Mouse (Mus musculus): ENCODE data around the gene Olfr552.
"Not testable (repeated sequence)": the region's sequence is repeated elsewhere in the genome, so short reads cannot be mapped to it uniquely, and the experiment has no call there.

Olfr552 gene

DNA sequence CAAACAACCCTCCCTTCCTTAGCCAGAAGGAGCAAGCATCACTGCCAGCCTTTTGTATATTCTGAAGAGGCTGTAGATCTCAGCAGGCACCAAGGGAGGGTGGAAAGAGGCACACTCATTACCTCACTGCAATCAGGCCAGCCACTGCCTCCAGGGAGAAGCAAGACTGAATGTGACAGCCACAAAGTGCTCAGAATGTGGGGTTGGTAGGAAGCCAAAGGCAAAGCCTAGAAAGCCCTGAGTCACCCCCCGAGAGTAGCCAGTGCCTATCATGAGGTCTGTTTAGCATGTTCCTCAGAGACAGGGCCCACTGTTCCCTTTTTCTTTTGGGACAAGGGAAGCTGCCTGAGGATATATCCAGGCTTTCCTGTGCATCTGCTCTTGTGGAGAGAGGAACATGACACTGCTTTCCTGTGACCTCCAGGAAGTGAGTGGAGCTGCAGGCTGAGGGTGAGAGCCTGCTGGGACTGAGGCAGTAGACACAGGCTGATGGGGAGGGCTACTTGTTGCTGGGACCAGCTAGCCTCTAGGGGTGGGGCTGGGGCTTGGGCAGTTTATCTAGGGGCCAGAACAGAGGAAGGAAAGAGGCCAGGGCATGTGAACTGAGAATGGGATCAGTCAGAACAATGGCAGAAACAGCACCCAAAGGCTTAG, at the start of gene Olfr552:
TSS of gene Olfr552 (plus strand) at position 393 of the 654 bp plus-strand sequence.
- no peak for DNase-seq (ENCODE audit: low read depth, low spot score)

DNA sequence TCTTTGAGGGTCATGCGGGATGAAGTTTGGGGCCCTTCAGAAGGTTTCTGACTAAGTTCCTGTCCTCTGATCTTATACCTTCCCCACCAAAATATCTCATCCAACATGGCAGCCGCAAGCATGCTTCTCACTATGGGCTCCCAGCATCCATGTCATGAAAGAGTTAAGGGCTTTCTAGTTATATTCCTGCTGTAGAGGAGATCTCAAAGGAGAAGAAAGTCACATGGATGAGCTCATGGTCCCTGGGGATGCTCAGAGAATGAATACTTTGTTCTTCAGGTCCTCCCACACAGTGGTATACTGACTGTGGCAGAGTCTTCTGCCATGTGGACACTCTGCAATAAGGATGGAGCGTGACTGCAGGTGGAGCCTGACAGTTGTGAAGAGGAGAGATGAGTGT, 48.0 kb upstream of the Olfr552 start, which contains the start of gene Olfr549:
TSS of gene Olfr549 (plus strand) at position 301 of the 400 bp plus-strand sequence.
- no peak for DNase-seq (ENCODE audit: low read depth, low spot score)

DNA sequence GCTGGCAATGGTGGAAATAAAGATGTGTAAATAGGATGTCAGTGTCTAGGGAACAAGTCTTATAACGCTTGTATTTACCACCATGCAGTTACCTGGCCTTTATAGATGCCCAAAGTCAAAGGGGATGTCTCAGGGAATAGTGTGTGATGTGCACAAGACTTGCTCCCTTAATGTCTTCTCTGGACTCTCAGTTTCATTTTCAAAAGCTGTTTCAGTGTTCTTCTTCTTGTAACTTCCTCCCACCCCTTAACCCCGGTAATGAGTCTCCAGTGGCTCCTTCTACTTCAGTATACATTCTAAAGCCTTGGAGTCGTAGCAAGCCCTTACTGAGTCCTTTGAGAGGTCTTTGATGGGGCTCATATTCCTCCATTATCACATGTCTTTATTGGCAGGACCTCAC, 44.3 kb upstream of the Olfr552 start:
- DNase-seq (ENCODE audit: low read depth, low spot score) = no peak

DNA sequence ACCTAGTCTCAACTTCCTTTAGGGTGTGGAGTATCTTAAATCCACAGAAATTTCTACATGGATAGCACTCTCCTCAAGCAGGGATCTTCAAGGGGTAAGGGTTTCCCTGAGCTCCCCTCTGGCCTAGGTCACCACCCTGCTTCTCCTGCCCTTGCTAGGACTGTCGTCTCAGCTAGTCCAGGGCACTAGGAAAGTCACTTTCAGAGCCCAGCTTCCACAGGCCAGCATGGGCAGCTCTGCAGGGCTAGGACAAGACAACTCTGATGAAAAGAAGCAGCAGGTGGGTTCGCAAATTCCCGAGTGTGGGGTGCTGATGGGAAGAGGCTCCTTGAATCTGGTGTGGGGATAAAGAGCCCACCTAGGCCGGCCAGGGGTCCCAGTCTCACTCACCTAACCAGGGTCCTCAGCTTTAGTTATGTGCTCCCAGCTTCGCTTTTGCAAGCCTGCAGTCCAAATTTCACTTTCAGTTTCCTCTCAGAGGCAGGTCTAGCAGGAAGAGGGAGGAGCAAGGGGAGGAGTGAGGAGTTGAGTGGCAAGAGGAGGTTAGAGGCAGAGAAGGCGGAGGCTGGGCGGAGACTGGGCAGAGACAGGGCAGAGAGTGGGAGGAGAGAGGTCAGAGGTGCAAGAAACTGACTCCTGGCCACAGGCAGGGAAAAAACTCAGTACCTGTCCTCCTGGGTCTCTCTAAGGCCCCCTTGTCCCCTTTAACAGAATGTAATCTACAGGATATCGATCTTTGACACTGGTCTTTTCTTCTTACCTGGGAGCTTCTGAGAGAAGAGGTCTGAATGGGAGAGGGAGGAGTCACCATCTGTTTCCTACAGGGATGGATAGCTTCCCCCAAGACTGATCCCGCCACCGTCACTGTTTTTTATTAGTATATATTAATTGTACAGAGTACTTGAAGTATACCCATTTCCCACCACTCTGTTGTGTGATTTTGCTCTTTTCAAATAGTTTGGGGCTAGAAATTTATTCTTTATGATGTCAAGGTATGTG, 32.3 kb upstream of the Olfr552 start, which contains the start of gene Trim21:
TSS of gene Trim21 (minus strand) at position 488 of the 999 bp plus-strand sequence.
- DNase-seq (ENCODE audit: low read depth, low spot score) = peak; percentile 65

DNA sequence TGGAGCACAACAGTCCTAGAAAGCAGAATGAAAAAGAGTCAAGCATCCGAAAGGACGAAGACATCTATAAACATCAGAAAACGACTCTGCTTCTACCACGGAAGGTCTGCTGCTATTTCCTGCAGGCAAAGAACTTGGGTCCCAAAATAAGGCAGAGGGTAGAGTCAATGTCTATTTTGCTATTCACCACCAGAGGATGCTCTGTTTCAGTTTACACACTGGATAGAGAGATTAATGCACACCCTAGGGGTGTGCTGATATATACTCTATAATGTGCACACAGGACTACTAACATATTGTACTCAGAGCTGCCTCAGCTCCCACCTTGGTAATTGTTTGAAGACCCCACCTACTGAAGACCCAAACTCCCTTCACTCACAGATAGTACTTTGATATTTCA, 31.4 kb upstream of the Olfr552 start:
- DNase-seq (ENCODE audit: low read depth, low spot score) = no peak

DNA sequence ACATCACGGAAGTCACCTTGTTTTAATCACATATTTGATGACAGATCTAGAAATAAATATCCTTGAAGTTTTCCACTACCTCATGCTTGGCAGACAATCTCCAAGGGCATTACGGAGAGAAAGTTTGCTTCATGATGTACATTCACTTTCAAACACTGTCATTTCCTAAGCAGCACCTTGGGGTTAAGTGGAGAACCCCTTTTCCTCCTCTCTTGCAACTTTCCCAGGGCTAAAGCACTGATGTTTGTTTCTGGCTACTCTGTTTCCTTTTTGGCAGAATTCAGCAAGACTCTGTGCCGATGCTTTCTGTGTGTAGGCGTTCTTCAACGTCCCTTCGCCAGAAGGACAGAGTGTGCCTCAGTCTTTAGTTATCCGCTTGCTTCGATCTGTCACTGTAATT, 26.4 kb upstream of the Olfr552 start, which contains the start of gene Olfr550:
TSS of gene Olfr550 (plus strand) at position 301 of the 400 bp plus-strand sequence.
- no peak for DNase-seq (ENCODE audit: low read depth, low spot score)

DNA sequence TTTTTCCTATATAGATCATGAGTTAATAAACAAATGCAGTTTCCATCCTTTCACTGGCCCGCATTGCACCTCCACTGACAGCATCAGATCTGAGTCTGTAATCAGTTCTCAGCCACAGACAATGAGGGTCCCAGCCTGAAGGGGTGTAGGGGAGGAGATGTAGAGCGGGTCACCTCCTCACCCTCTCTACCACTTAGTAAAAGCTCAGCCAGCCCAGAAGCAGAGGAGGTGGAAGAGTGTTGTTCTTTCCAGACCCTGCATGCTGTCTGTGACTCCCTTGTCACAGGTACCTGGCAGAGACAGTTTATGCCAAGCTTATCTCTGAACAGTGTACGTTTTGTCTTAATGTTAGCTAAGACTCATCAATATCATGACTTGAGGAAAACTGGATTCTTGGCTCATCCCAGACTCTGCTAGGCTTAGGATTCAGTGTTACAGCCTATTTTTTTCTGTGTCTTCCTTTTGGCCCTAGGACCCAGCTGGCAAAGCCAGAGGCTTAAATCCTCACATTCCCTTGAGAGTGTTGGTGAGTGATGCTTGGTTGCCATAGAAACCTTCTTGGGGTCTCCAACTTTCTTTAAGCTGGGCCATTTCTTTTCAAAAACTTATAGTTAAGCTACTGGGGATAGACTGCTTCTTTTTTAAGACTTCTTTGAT, 24.3 kb upstream of the Olfr552 start:
- DNase-seq (ENCODE audit: low read depth, low spot score) = no peak

DNA sequence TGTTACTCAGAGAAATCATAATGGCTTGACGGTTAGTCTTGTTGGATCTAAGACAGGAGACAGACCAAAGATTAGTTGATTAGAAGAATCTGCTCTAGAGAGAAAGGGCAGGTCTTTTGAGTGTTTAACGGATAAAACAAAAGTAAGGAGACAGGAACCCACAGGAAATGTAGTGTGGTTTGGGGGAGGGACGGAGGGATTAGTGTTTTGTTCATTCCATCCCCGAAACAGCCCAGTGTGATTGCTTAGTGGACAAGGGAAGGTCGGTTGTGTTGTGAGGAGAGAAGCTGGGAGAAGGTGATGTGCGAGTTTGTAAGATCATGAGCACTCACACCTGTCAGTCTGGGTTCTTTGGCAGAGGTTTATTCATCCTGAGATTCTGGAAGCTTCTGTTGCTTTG, 21.6 kb upstream of the Olfr552 start:
- no peak for DNase-seq (ENCODE audit: low read depth, low spot score)

DNA sequence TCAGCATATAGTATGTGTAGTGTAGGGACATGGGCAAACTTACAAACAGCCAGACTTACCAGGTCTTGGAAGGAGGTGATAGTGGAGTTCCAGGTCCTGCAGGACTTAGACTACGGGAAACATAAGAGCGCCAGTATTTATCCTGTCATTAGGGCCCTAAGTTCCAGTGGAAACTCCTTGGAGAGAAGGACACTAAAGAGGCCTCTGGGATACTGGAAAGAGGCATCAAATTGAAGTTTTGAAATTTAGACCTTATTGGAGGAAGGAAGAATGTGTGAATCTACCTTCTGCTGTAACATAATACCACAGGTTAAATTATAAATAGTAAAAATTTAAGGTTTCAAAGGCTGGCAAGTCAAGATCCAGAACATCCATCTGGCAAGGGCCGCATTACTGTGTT, 5.8 kb upstream of the Olfr552 start, which contains the start of gene Olfr551:
TSS of gene Olfr551 (minus strand) at position 101 of the 400 bp plus-strand sequence.
- DNase-seq (ENCODE audit: low read depth, low spot score) = no peak

DNA sequence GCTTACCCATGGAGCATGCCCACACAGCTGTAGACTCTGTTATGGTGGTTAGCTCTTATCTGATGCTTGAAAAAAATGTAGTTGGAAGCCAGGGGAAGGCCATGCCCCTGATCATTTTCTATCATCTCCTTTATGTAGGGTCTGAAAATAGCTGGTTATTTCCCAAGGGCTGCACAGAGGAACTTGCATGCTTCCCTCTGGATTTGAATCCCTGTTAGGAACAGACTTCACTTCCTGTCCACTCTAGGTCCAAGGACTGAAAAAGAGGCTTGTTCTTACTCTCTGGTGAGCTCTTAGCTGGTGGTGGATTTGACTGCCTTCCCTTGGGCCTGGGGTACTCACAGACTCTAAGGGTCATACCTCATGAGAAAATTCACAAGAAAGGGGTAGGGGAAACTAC, 20.5 kb downstream of the Olfr552 start, which contains the start of gene Olfr553:
TSS of gene Olfr553 (minus strand) at position 101 of the 400 bp plus-strand sequence.
- no peak for DNase-seq (ENCODE audit: low read depth, low spot score)

DNA sequence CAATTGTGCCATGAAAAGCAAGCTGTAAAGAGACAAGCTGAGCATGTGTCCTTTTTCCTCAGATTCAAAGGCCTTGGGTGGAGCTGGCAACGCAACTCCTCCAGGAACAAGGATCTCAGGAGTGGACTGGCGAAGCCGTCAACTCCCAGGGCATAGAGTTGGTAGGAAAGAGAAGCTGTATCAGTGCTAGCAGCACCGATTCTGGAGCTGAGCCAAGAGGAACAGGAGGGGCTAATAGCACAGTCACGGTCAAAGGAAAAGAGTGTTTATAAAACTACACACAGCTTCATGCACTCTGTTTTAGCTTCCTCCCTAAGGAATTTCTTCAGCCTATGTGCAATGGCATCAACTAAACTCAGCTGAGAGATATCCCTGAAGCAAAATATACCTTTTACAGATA, 22.0 kb downstream of the Olfr552 start:
- DNase-seq (ENCODE audit: low read depth, low spot score) = no peak

DNA sequence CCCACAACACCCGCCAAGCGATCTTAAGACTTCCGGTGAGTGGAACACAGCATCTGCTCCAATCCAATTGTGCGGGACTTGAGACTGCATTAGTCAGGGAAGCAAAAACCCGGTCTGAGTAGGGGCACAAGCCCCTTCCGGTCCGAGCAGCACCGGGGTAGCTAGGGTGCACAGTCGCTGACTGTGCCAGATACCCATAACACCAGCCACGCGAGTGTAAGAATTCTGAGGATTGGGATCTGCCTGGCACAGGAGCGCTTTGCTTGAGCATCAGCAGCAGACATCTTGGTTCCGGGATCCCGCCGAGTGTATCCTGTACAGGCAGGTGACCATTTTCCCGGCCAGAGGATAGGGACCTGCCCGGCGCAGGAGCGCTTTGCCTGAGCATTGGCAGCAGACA, 22.8 kb downstream of the Olfr552 start:
- DNase-seq (ENCODE audit: low read depth, low spot score) = not testable (repeated sequence)

DNA sequence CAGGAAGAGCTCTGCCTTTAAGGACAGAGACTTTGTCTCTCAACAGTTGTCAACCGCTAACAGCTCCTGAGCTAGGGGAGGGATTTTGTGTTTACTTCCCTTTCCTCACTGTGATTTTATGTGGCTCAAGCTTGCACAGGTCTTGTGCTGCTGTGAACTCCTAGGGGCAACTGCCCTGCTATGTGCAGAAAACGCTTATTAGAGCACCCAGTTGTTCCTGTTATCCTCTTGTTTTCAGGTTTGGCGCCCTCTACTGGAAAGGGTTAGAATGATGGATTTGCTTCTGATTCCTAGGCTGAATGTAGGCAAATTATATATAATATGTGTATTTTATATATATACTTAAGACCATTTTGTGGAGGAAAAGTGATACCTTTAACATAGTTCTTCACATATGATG, 39.1 kb downstream of the Olfr552 start:
- DNase-seq (ENCODE audit: low read depth, low spot score) = no peak

DNA sequence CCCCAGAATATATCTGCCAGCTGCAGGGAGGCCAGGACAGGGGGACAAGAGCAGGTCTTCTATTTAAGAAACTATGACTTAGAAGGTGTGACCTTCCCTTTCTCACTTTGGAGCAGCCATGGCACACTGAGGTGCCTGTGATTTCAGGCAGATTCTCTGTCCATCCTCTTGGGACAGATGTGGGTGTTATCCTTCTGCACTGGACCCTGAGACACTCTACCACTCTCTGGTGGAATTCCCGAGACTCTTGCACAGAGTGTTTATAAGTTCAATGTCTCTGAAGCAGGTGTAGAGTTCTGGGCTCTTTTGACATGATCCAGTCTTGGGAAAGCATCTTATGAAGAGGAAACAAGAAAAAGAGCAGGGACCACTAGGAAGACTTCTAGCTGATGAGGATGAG, 40.6 kb downstream of the Olfr552 start, which contains the start of gene Olfr554:
TSS of gene Olfr554 (plus strand) at position 301 of the 400 bp plus-strand sequence.
- DNase-seq (ENCODE audit: low read depth, low spot score) = no peak

DNA sequence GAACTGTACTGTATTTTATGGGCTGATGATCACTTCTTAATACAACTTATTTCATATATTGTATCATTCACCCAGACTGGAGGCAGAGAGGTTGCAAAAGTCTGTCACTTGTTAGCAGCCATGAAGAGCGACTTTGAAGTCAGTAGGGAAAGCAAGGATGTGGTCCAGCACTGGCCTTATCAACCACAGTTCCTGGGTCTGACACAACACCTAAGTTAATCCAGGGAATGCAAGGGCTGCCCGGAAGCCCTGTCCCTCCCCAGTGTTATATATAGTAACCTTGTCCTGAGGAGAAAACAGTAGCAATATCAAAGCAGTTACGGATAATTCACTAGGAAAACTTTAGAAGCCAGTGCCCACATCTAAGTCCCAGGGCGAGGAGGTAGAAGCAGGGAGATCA, 47.4 kb downstream of the Olfr552 start:
- DNase-seq (ENCODE audit: low read depth, low spot score) = not testable (repeated sequence)
